Mouse (Mus musculus) left cerebral cortex, adult 18-20 months (tissue): ENCODE results near the gene Pcp4l1. TPM values are rescaled to one million over a fixed set of nuclear protein-coding genes. Genes with fewer than 3 reads are reported as not detected.

Experiments used
- DNase-seq, 2 experiments: peaks; one replicate each; pipeline ENCODE4 v3.0.0; 2021 to 2022; ENCODE audit warnings: low spot score in 2 of 2, mixed read lengths in 1 of 2
- total RNA-seq, 2 experiments: library from RNA; stranded (reverse); gene quantifications; 2 replicates each; pipeline ENCODE4 v1.2.3; 2021

Pcp4l1 gene
- total RNA-seq, 2 experiments from 2014 or later, result 114 to 132 TPM

DNA sequence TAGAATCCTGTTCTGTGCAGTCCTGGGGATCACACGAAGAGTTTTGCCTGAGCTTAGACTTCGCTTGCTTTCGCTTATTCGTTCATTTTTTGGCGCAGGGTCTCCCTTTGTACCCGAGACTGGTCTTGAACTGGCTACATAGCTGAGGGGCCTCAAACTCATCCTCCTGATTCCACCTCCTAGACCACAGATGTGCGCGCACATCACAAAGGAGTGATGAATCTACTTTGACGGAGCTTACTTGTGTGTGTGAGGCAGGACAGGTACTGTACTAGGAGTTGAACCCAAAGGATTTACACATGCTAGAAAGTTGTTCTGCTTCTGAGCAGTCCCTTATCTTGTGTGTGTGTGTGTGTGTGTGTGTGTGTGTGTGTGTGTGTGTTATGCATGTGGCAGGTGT, 5.2 kb downstream of the Pcp4l1 start:
- DNase-seq, result no peak

DNA sequence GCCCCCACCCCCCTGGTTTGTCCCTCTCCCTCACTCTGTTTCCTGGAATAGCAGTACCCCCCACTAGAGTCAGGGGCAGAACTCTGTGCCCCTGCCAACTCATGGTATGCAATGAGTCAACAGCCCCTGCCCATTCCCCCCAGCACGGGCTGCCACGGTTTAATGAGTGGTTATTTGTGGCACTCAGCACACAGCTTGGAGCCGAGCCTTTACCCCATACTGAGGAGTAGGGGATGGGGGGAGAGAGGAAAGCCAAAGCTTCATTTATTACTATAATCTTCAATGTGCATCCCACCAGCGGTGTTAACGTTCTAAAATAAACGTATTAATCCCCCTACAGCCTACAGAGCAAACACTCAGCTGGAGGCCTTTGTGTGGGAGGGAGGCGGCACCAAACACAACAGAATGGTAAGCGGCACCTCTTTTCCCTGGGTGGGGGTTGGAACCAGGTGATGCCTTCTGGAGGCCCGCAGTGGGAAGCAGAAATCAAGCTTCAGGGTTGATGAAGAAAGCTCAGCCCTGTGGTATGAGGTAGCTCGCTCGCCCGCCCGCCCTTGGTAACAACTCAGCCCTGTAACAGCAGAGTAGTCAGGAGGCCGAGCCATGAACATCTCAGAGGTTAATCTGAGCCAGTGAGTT, 6.5 kb downstream of the Pcp4l1 start:
- no peak for DNase-seq

DNA sequence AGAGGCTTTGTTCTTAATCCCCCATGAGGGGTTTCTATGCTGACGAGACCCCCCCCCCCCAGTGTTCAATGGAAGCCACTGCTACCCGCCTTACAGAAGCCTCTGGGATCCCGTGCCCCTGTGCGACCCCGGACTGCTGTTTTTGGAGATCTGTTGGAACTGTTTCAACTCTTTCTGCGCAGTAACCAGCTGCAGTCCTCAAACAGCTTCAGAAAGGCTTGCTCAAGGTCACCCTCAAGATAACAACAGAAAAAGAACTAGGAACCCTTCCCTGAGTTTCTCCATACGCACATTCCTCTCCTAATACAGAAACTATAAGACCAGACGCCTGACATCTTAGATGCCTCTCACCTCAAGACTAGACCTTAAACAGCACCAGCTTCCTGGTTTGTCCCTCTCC, 7.0 kb downstream of the Pcp4l1 start:
- no peak for DNase-seq

DNA sequence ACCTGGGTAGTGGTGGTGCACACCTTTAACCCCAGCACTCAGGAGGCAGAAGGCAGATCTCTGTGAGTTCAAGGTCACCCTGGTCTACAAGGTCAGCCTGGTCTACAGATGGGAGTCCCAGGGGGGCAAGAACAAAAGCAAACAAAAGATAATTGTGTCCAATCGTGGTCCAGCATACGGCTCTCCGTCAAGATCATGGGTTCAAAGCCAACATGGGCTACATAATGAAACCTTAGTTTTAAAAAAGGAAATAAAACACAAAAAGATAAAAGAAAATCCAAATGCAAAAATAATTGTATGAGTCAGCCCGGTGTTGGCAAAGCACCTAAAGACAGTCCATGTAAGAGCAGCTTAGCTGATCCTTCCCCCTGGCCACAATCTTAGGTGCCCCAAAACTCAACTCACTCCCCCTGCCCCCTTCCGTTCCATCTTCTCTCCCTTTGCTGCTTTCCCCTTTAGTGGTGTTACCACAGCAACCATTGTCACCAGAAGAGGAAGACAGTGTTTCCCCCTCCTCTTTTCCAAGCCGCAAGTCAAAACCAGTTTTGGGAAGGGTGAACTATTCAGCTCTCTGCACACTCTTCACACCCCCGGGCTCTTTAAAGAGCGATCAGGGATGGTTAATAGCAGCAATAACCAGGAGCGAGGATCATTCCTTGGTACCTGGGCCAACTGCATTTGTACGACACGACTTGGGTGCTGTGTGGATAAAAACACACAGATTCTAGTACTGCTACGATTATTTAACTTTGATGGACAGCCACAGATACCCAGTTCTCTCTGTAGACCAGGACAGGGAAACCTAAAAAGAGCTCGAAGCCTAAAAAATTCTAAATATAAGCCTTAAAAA, 8.0 kb downstream of the Pcp4l1 start:
- DNase-seq, result no peak

DNA sequence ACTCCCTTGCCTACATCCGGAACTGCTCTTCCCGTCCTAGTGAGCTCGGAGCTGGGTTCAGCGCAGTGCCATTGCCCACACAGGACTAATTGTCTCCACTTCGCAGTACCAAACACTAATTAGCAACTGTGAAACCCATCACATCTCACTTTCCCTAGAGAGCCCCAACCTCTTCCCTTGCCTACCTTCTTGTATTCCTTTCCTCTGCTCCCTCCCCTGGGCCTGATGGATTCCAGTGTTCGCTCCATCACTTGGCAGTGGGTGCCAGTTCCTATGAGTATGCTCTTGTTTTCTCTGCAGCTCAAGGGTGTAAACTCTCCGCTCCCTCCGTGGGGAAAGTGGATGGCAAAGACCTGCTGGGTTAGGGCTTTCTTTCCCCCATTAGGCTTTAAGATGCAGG, 10.4 kb downstream of the Pcp4l1 start:
- no peak for DNase-seq

DNA sequence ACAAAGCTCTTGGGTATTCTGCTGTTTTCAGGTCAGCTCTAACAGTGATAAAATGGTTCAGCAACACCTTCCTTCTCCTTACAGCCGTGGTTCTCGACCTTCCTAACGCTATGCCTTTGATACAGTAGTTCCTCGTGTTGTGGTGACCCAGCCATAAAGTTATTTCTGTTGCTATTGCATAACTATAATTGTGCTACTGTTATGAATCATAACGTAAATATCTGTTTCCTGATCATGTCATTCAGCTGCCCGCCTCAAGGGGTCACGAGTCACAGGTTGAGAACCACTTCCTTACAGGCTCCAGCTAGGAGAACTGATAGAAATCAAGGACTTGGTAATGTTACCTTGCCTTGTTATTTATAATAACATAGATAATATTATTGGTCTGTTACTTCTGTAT, 11.8 kb downstream of the Pcp4l1 start:
- no peak for DNase-seq

DNA sequence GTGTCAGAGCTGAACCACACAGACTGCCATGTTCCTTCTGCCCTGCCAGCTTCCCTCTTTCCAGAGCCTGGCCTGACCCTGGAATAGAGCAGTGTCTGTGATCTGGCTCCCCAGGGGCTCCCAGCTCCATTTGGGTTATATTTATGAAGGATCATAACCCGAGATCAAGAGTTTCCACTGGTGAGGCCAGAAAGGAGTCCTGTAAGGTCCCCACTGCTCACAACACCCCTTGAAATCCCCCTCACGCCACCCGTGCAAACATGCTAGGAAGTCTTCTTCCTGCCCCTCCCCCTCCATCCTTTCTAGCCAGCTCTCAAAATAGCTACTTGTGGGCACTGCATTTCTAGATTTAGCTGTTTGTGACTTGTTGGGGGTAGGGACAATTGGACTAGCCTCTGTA, 12.4 kb downstream of the Pcp4l1 start:
- DNase-seq, result no peak

DNA sequence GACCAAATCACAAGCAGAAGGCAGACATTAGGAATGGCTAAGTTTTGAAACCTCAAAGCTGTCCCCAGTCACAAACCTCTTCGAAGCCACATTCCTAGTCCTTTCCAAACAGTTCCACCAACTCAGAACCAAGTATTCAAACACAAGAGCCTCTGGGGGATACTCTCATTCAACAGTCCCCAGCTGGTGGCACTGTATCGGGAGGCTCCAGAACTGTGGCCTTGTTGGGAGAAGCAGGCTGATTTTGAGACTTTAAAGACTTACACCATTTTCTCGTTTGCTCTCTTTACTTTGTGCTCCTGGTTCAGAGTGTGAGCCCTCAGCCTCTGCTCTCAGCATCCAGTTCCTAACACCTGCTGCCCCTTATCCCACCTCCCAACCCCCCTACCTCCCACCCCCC, 13.0 kb downstream of the Pcp4l1 start:
- DNase-seq, result no peak

DNA sequence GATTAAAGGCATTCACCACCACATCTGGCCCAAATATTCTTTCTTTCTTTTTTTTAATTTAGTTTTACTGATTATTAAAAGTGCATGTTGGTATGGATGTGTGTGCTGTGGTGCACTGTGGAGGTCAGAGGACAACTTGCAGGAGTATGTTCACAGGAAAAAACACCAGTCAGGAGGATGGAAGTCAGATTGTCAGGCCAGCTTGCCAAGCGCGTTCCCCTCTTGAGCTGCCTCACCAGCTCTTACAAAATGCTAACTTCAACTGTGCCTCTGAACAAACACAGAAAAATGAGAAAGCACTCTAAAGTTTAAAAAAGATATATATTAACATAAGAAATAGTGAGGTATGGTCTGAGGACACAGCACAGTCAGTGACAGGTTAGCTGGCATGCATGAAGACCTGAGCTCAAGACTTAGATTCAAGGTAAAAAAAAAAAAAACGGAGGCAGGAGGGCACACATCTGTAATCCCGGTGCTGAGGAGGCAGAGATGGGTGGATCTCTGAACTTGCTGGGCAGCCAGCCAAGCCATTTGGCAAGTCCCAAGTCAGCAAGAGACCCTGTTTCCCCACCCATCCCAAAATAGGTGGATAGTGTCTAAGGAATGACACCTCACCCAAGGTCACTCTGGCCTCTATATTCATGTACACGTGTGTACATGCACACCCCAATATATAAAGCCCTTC, 16.4 kb downstream of the Pcp4l1 start:
- no peak for DNase-seq

DNA sequence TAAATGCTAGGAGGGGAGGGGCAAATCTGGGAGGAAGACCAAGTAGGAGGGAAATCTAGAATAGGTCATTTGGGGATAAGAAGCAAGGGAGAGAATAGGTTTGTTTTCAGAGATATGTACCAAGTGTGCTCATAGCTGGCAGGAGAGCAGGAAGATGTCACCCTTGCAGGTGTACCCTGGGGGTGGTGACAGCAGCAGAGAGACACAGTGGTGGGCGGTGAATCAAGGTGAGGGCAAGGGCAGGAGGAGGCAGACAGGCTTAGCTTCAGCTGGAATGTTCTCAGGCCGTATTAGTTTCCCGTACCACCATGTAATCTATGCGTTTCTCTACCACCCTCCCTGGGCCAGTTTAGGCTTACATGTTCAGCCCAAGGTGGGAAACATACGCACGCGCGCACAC, 23.3 kb downstream of the Pcp4l1 start:
- no peak for DNase-seq

DNA sequence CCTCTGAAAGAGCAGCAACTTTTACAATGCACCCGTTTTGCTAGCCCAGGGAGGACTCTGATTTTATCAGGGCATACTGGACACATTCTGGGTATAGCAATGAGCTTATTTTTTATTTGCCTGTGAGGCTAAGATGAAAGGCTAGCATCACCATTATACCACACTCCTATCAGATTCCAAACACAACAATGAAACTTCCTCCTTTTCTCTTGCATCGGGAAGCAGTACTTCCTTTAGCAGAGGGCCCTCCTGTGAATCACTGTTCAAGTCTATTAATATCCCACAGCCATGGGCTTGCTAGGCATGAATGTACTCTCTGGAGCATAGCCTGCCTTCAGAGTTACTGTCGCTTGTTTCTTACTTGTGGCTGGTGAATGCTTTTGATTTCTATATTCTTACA, 24.9 kb downstream of the Pcp4l1 start:
- no peak for DNase-seq

DNA sequence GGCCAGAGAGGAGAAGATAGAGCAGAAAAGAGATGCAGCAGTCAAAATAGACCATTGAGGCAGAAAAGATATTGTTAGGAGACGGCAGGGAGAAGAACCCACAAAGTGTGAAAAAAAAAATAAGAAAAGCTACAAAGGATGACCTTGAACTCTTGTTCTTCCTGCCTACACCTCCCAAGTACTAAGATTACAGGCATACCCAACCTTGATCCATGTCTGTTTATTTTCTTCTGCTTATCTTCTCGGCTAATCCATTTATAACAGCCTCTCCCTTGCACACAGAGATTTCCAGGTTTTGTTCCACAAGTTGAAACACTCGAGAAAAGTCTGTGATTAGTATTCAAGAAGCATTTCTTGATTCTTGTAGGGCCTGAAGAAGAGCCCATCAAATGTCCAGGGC, 26.2 kb downstream of the Pcp4l1 start:
- no peak for DNase-seq

DNA sequence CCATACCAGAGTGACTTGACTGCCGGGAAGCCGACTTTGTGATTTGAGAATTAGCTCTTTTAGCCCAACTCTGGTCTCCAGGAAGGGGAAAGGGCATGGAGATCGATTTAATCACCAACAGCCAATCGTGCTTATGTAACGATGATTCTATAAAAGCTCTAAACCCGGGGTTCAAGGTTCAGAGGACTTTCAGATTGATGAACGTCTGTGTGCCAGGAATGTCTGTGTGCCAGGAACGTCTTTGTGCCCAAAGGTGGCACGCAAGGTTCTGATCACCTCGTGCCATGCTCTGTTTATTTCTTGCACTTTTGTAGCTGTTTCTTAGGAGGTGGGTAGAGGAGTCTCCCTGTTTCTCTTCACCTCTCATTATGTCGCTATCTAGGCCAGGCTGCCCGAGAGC, 27.2 kb downstream of the Pcp4l1 start:
- no peak for DNase-seq

DNA sequence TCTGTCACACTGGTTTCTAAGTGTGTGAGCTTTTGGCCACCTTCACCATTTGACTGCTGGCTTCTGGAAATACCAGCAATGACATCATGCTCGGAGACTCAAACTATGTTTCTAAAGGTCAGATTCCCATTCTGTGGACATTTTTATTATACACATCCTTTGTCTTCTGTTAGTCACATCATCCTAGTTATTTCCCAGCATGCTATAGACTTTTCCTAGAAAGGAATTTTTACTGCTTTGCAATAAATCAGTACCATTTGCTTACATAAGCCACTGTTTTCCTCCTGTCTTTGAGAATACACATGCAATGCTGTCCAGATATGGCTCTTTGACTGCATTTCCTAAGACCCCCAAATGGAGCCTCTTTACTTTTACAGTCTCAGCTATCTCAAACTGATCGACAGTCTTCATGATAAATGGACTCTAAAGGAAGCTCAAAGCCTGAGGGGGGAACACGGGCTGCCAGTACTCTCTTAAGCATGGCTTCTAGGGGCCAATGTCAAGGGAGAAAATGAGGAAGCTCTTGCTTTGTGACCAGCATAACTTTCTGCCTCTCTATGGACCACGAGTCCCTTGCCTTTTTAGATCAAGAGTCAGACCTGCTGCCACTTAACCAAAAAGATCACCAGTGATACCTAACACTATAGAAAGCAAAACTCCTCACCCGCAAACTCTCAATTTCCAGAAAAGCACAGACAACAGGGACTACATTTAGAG, 30.3 kb downstream of the Pcp4l1 start:
- DNase-seq, result no peak

DNA sequence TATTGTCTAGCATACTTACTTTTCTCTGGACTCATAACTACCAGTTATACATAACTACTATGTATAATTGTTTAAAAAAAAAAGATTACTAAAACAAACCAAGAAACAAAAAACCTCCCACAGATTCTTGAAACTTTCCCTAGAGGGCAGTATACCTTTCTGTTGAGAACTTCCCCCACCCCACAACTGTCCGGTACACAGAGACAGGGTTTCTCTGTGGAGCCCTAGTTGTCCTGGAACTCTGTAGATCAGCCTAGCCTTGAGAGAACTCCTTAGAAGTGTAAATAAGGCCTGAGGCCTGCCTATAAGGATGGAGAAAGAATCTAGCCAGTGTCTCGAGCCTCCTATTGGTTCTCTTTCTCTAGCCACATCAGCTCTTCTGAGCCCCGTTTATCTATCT, 31.8 kb downstream of the Pcp4l1 start:
- no peak for DNase-seq

DNA sequence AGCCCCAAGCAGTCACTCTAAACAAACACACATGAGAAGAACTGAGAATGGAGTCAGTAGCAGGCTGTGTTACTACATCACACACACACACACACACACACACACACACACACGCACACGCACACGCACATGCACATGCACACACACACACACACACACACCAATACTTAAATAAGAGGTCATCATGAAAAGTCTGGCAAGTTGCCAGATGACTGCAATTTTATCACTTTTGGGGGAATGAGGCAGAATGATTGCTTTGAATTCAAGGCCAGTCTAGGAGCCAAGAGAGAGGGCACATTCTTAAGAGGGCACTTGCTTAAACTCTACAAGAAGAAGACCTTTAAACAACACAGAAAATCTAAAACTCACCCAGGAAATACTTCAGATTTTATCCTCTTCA, 33.5 kb downstream of the Pcp4l1 start:
- no peak for DNase-seq

DNA sequence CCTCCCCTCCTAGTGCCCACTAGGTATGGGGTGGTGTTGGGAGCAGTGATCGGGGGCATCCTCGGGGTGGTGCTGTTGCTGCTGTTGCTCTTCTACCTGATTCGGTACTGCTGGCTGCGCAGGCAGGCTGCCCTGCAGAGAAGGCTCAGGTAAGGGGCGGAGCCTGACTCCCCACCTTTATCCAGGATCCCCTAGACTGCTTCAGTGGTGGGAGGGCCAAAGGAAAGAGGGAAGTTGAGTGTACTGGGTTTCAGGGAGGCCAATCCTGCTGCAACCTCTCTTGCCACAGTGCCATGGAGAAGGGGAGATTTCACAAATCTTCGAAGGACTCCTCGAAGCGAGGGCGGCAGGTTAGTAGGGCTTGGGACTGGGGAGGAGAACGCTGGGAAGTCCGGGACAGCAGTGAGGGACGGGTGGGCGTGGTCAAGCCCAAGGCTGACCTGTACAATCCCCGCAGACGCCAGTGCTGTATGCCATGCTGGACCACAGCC, 36.5 kb downstream of the Pcp4l1 start:
- DNase-seq, result no peak

DNA sequence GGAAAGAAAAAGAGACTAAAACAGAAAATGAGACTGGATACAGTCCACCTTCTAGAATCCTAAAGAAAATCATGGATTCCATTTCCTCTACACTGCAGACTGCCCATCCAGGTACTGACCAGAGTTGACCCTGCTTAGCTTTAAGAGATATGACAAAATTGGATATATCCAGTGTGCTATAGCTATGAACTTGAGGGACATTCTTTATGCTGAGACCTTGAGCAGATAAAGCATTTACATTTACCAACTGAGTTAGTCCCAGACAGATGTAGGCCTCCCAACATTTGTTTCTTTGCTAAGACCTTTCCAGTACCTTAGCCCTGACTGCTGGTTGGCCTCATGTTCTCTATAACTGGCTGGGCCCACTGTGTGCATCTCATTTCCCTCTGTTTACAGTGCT, 38.1 kb downstream of the Pcp4l1 start:
- DNase-seq, result no peak

DNA sequence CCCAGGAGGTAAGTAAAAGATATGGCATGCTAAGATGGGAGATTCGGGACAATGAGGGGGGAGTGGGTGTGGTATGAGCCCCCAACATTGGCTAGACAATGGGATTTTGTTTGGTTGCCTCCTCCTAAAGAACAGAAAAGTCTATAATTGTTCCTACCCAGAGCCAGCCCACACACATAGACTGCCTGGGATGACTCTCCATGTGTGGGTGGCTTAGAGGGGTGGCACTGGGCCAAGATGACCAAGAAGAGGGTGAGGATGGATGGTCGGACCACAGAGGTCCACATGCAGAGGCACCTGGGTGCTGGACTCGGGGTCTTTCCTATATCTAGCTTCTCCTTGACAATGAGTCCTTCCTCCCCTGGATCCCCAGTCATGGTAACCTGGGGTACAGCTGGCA, 39.4 kb downstream of the Pcp4l1 start:
- peak; percentile 15 to 39 for DNase-seq

DNA sequence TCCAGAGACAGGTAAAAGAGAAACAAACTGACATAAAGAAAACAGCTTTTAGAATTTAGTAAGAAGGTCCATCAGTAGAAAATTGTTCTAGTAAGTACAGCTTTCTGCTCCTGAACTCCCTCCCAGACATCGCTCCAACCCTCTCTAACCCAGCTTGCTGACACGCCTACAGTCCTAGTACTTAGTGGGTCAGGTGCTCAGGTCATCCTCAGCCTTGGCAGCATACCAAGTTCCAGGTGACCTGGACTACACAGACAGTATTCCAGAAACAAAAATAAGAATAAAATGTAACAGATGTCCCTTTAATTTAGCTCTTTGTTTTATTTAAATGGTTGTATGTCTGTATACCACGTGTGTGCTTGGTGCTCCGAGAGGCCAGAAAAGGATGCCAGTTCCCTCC, 44.1 kb downstream of the Pcp4l1 start:
- no peak for DNase-seq

DNA sequence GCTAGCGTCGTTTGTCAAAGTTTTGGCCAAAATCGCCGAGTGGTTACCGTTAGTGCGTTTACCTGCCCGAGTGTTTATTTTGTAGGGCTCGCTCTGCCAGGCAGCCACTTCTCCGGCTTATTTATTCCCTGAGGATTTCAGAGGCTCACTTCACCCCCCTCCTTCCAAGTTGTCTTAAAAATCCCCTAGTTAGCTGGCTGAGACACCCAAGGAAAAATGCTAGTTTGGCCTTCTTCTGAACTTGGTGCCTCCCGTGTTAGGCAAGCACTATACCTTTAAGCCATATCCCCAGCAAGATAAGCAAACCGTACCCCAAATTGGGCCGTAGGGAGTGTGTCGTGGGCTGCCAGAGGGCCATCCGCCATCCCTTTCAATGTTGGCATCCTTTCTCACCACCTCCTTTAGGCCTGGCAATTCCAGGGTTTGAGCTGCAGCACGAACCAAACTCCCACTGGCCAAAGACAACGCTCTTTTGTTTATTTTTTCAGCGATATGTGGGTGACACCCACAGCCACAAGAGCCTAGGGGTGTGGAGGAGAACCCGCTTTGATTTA, 45.2 kb downstream of the Pcp4l1 start:
- DNase-seq, result peak; percentile 23 to 53
